Mouse (Mus musculus) limb, embryonic 12.5 days (tissue): Measurements from ENCODE around the gene Nectin2. TPM values are rescaled to one million over a fixed set of nuclear protein-coding genes. Genes with fewer than 3 reads are reported as not detected.

ENCODE experiments used
- ATAC-seq: fragments of 200-750 bp; cut with Nextera tagmentation; 2 replicates; pipeline ENCODE4 v1.8.0; 2017; ENCODE audit warnings: low read depth, moderate TSS enrichment; ENCODE audit not compliant: insufficient number of reproducible peaks, insufficient read depth, low FRiP score, low TSS enrichment
- H3K27ac ChIP-seq: fragments of 300-500 bp; sonication (generic); 2 replicates; pipeline ENCODE4 v1.5.1; 2016; ENCODE audit warnings: mild to moderate bottlenecking, moderate library complexity
- H3K27me3 ChIP-seq: fragments of 300-500 bp; sonication (generic); 2 replicates; pipeline ENCODE4 v1.6.1; 2016; ENCODE audit warnings: mild to moderate bottlenecking, moderate library complexity
- H3K36me3 ChIP-seq: fragments of 300-500 bp; sonication (generic); 2 replicates; pipeline ENCODE4 v1.6.1; 2016; ENCODE audit warnings: mild to moderate bottlenecking, moderate library complexity
- H3K4me1 ChIP-seq: fragments of 300-500 bp; sonication (generic); replicated peaks from 2 replicates; pipeline ENCODE4 v1.6.1; 2016
- H3K4me2 ChIP-seq: fragments of 300-500 bp; sonication (generic); 2 replicates; pipeline ENCODE4 v1.6.1; 2016; ENCODE audit warnings: mild to moderate bottlenecking, moderate library complexity
- H3K4me3 ChIP-seq: fragments of 300-500 bp; sonication (generic); replicated peaks from 2 replicates; pipeline ENCODE4 v1.5.1; 2016; ENCODE audit warnings: mild to moderate bottlenecking
- H3K9ac ChIP-seq: fragments of 300-500 bp; sonication (generic); replicated peaks from 2 replicates; pipeline ENCODE4 v1.6.1; 2016; ENCODE audit warnings: mild to moderate bottlenecking, moderate library complexity
- H3K9me3 ChIP-seq: fragments of 300-500 bp; sonication (generic); 2 replicates; pipeline ENCODE4 v1.6.1; 2016; ENCODE audit warnings: mild to moderate bottlenecking, moderate library complexity
- WGBS: fragments of 180-500 bp; shearing (Covaris S2); methylation state at CpG from one replicate; pipeline ENCODE4 v1.1.7; 2016; 5-methylcytosine and 5-hydroxymethylcytosine counted together
- polyA plus RNA-seq: library from polyadenylated mRNA; unstranded; fragments of >200 nt; fragmentation: Nextera tagmentation; extraction: Ambion mirVana; gene quantifications from 2 replicates; pipeline ENCODE4 v1.2.1, GENCODE M21; 2016

The Nectin2 gene
- polyA plus RNA-seq, 1 experiment from 2014 or later, result 65.0 TPM

DNA sequence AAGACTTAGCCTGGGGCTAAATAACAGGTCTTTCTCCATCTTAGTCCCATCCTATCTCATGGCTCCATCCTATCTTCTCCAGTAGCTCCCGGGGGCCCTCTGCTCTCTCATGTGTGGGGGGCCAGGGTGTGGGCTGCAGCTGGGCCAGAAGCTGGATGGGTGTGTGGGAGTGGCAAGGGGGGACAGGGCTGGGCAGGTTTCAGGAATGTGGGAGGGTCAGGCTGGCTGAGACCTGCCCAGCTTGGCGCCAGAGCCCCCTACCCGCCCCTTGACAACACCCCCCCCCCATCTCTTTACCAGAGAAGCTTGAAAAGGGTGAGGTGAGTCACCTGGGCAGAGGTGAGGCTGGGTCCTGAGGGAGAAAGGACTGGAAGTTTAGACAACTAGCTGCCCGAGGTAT is 18.7 kb upstream of the Nectin2 start:
- WGBS, result 20% methylated on average over 4 of the region's 4 CpGs
- peak overlapping the region; percentile 50 for H3K4me3 ChIP-seq
- H3K36me3 ChIP-seq, result peaks cover 10% of the 10 kb centered on the region; the same call in 1 of the 2 replicates
- H3K4me1 ChIP-seq, result peaks cover 32% of the 10 kb centered on the region
- peaks cover 36% of the 10 kb centered on the region for H3K27me3 ChIP-seq
- ATAC-seq, result no peak
- peak overlapping the region; percentile 71; the same call in 1 of the 2 replicates for H3K9ac ChIP-seq
- peak overlapping the region; percentile 82 for H3K4me2 ChIP-seq
- no peak overlapping the region; the same call in 1 of the 2 replicates for H3K27ac ChIP-seq
- no peaks in the 10 kb centered on the region for H3K9me3 ChIP-seq

DNA sequence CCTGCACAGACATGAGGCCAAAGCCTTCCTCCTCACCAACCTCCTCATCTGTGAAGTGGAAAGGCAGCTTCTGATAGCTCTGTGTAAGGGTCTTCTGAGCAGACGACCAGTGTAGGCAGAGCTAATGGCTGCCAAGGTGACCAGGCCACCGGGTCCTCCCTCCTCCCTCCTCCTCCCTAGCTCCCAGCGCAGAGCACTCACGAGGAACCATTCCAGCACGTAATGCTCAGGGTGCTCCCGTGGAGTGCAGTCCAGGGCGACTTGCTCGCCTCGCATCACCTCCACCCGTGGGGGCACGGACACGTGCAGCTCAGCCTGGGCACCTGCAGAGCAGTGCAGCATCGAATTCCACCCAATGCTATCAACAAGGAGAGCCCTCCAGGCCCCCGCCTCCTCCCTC is 18.0 kb upstream of the Nectin2 start:
- 76% methylated on average over 14 of the region's 14 CpGs for WGBS
- Histone ChIP-seq H3K27me3 (peaks cover 36% of the 10 kb centered on the region), H3K27ac (no peak overlapping the region), H3K4me1 (peaks cover 32% of the 10 kb centered on the region), H3K4me3 (no peak overlapping the region), H3K9me3 (no peaks in the 10 kb centered on the region), H3K9ac (no peak overlapping the region), H3K4me2 (peak overlapping the region; percentile 82), H3K36me3 (peaks cover 15% of the 10 kb centered on the region; the same call in 1 of the 2 replicates)
- ATAC-seq, result no peak

DNA sequence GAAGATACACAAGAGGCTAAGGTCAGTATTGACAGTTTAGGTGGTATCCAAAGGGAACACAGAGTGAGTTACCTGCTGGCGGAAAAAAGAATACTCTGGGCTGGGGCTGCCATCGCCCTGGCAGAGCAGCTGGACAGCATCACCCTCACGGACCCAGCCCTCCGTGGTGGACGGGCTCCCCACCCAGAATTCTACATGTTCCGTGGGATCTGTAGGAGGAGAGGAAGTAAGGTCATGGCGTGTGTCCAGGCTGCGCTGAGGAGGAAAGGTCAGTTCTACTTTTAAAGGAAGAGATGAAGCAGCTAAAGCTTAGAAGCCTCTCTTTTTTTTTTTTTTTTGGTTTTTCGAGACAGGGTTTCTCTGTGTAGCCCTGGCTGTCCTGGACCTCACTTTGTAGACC is 14.3 kb upstream of the Nectin2 start:
- H3K27ac ChIP-seq, result no peak overlapping the region
- H3K36me3 ChIP-seq, result peaks cover 15% of the 10 kb centered on the region; the same call in 1 of the 2 replicates
- peaks cover 14% of the 10 kb centered on the region for H3K27me3 ChIP-seq
- H3K4me2 ChIP-seq, result no peak overlapping the region
- peaks cover 12% of the 10 kb centered on the region for H3K4me1 ChIP-seq
- ATAC-seq, result no peak
- 88% methylated on average over 9 of the region's 9 CpGs for WGBS
- H3K9ac ChIP-seq, result no peak overlapping the region
- no peaks in the 10 kb centered on the region for H3K9me3 ChIP-seq
- no peak overlapping the region for H3K4me3 ChIP-seq

DNA sequence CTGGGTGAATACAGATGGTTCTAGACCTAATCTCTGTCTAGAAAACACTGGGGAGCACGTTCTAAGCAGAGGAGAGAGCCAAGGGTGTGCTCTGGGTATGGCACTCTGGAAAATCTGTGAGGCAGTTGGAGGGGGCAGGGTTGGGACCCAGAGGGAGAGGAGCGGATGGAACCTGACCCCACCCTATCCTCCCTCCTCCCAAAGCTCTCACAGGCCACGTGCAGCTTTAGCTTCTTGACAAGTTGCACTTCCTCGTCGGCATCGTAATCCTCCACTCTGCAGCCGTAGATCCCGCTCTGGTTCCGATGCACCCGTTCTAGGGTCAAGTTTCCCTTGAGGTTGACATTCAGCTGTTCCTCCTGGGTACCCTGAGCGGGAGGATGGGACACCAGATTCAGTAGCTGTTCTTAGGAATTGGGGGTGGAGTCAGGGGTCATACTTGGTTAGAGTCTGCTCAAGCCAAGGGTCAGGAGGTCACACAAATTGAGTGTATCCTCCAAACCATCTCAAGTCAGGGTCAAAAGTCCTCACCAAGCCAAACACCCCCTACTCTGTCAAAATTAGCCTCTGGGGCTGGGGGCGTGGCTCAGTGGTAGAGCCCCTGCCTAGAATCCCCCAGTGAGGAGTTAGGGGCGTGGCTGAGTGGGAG is 13.7 kb upstream of the Nectin2 start:
- Histone ChIP-seq H3K4me3 (no peak overlapping the region), H3K4me1 (peaks cover 5% of the 10 kb centered on the region), H3K9ac (no peak overlapping the region), H3K27ac (no peak overlapping the region), H3K36me3 (peaks cover 15% of the 10 kb centered on the region; the same call in 1 of the 2 replicates), H3K4me2 (no peak overlapping the region), H3K27me3 (peaks cover 8% of the 10 kb centered on the region), H3K9me3 (no peaks in the 10 kb centered on the region)
- no peak for ATAC-seq
- 84% methylated on average over 13 of the region's 13 CpGs for WGBS

DNA sequence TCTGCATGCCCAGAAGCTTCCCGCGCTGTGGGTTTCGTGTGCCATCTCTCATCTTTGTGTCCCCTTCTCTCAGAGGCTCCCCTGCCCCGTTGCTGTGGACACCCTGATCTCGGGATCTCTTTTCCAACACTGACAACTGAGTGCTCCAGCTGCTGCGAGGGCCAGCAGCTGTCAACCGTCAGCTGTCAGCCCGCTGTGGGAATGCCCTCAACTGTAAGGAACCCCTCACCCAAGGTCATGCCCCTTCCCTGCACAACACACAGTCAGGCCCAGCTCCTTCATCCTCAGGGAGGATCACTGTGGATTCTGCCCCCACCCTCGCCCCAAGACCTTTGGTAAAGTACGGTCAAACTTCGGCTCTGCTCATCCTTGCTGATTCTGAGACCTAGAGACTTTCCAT is 12.0 kb upstream of the Nectin2 start:
- no peaks in the 10 kb centered on the region for H3K9me3 ChIP-seq
- H3K36me3 ChIP-seq, result peaks cover 22% of the 10 kb centered on the region; the same call in 1 of the 2 replicates
- no peak overlapping the region for H3K4me3 ChIP-seq
- H3K27me3 ChIP-seq, result no peaks in the 10 kb centered on the region; the same call in 1 of the 2 replicates
- no peaks in the 10 kb centered on the region for H3K4me1 ChIP-seq
- no peak overlapping the region for H3K9ac ChIP-seq
- H3K27ac ChIP-seq, result no peak overlapping the region
- ATAC-seq, result no peak
- WGBS, result 79% methylated on average over 11 of the region's 11 CpGs
- no peak overlapping the region for H3K4me2 ChIP-seq

DNA sequence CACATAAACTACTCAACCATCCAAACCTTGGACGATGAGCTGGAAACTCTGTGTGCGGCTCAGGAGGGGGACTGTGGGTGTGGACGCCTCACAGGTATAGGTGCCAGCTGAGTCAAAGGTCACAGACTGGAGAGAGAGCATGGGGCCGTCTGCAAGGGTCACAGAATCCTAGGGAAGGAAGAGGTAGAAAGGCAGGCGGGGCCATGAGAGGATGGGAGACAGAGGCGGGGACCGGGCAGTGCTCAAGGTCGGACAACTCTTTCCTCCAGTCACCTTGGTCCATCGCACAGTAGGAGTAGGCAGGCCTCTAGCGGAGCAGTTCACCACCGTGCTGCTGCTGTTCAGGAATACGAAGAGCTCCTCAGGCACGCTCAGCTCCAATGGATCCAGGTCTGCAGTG is 9.7 kb upstream of the Nectin2 start:
- peaks cover 22% of the 10 kb centered on the region for H3K36me3 ChIP-seq

DNA sequence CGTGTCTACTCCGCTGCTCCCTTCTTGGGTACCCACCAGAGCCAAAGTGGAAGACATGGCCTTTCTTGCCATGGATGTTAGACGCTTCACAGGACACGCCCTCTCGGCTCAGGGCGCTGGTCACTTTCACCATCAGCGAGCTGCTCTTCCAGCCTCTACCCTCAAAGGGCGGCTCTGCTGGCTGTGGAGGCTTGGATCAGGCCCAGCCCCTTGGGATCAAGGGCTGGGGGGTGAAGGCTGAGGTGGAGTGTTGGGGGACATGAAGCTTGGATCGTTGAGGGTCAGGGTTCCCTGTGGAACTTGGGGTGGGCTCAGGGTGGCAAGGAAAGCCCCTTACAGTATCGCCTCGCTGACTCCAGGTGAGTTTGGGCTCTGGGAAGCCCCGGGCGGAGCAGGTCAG is 8.3 kb upstream of the Nectin2 start:
- ATAC-seq, result no peak
- WGBS, result 89% methylated on average over 13 of the region's 13 CpGs
- 0 out of 2 replicates have a peak, but pooled peaks cover 8% of the 10 kb centered on the region for H3K4me1 ChIP-seq
- H3K9ac ChIP-seq, result no peak overlapping the region
- H3K4me3 ChIP-seq, result no peak overlapping the region
- H3K4me2 ChIP-seq, result no peak overlapping the region
- H3K36me3 ChIP-seq, result peaks cover 12% of the 10 kb centered on the region
- H3K27ac ChIP-seq, result no peak overlapping the region
- H3K27me3 ChIP-seq, result no peaks in the 10 kb centered on the region
- H3K9me3 ChIP-seq, result no peaks in the 10 kb centered on the region

More for the DNA sequence above, 9.7 kb upstream of the Nectin2 start:
- Histone ChIP-seq H3K9me3 (no peaks in the 10 kb centered on the region), H3K4me2 (no peak overlapping the region), H3K9ac (no peak overlapping the region), H3K27ac (no peak overlapping the region), H3K4me1 (0 out of 2 replicates have a peak, but pooled peaks cover 8% of the 10 kb centered on the region), H3K27me3 (no peaks in the 10 kb centered on the region), H3K4me3 (no peak overlapping the region)
- no peak for ATAC-seq
- WGBS, result 89% methylated on average over 13 of the region's 13 CpGs

DNA sequence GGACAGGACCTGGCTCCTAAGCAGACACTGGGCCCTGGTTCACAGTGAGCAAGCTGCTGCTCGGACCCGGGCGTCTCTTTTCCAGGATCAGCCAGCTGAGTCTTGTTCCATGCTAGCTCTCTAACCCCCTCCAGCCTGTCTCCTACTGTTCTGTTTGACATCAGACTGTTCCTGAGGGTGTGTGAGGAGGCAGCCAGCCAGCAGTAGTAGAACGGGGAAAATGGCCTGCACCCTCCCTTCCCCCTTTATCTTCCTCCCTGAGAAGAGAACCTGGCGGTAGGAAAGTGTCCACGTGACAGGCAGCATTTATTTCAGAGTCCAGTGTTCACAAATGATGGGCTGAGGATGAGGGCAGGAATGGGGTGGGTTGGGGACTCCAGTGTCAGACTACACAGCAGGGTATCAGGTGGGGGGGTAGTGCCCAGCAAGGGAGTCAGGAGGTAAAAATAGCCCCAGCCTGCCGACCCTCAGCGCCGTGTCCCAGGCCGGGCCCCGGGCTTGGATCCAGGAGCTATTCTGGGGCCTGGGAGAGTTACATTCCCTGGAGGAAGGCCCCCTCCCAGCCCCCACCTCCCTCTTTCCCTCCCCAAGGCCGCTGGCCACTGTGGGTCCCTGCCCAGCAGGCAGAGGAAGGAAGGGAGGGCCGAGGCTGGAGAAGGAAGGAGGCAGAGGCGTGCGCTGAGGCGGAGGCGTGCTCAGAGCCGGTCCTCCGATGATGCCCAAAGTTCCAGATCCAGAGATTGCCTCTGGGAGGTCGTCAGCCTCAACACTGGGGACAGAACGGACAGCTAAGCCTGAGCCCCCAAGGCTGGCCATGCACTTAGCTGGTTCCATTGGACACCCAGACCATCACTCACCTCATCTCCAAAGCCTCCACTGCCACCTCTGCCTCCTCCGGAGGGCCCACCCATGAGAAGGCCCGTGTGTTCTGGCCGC is 5.8 kb upstream of the Nectin2 start:
- H3K27ac ChIP-seq, result no peak overlapping the region
- H3K36me3 ChIP-seq, result peaks cover 11% of the 10 kb centered on the region; the same call in 1 of the 2 replicates
- H3K4me3 ChIP-seq, result no peak overlapping the region
- H3K4me2 ChIP-seq, result no peak overlapping the region
- WGBS, result 76% methylated on average over 23 of the region's 24 CpGs
- no peaks in the 10 kb centered on the region for H3K27me3 ChIP-seq
- H3K9ac ChIP-seq, result 0 out of 2 replicates have a peak overlapping the region, but pooled peaks have one; percentile 23
- H3K9me3 ChIP-seq, result no peaks in the 10 kb centered on the region
- H3K4me1 ChIP-seq, result 0 out of 2 replicates have a peak, but pooled peaks cover 8% of the 10 kb centered on the region
- ATAC-seq, result no peak

DNA sequence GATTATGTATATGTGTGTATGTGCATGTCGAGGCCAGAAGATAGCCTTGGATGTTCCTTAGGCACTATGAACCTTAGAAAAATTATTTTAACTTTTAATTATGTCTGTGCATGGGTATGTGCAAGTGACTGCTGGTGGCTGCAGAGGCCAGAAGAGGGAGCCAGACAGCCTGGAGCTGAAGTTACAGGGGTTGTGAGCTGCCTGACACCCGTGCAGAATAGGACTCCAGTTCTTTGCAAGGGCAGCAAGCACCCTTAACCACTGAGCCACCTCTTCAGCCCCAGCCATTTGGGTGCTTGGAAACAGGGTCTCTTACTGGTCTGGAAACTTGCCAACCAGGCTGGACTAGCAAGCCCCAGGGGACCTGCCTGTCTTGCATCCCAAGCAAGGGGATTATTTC is 4.7 kb upstream of the Nectin2 start:
- no peak overlapping the region for H3K4me3 ChIP-seq
- peaks cover 11% of the 10 kb centered on the region; the same call in 1 of the 2 replicates for H3K36me3 ChIP-seq
- WGBS, result 93% methylated on average over 2 of the region's 2 CpGs
- no peaks in the 10 kb centered on the region for H3K9me3 ChIP-seq
- no peak overlapping the region for H3K4me2 ChIP-seq
- ATAC-seq, result no peak
- no peak overlapping the region for H3K27ac ChIP-seq
- no peak overlapping the region for H3K9ac ChIP-seq
- H3K27me3 ChIP-seq, result no peaks in the 10 kb centered on the region
- H3K4me1 ChIP-seq, result peaks cover 14% of the 10 kb centered on the region

DNA sequence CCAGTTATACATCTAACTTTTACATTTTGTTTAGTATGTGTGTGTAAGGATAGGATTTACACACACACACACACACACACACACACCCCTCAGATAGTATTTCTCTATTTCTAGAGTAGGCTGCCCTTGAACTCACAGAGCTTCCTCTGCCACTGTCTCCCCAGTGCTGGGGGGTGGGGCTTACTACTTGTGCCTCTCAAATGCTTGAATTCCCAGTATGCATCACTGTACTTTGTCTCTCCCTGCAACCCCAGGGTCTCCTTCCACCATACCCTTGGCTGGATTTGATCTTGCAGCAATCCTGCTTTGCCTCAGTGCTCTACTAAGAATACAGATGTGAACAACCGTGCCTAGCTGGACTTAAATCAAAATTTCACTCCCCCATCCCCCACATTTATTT is 3.8 kb upstream of the Nectin2 start:
- no peak overlapping the region for H3K4me3 ChIP-seq
- H3K4me1 ChIP-seq, result peaks cover 14% of the 10 kb centered on the region
- H3K4me2 ChIP-seq, result no peak overlapping the region
- ATAC-seq, result no peak
- no peak overlapping the region for H3K27ac ChIP-seq
- H3K27me3 ChIP-seq, result no peaks in the 10 kb centered on the region
- no peak overlapping the region for H3K9ac ChIP-seq
- 70% methylated on average over 1 of the region's 1 CpGs for WGBS
- no peaks in the 10 kb centered on the region for H3K9me3 ChIP-seq
- H3K36me3 ChIP-seq, result peaks cover 11% of the 10 kb centered on the region; the same call in 1 of the 2 replicates

DNA sequence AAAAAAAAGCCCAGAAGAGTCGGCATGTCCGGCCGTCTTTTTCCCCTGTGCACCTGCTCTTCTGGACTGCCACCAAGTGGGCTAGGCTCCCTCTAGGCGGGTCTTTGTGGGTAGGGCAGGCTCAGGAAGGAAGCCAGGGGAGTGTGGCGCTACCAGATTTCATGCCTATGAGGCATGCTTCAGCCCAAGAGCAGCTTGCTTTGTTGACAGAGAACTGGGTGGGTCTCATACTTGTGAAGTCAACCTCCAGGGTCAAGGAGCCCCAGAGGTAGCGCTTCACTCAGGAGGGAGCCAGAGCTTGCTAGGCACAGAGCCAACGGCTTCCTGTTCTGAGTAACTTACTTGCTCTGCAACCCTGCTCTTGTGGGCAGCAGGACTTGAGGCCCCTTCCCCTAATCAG is 3.3 kb upstream of the Nectin2 start:
- no peak overlapping the region for H3K27ac ChIP-seq
- peaks cover 14% of the 10 kb centered on the region for H3K4me1 ChIP-seq
- H3K4me3 ChIP-seq, result no peak overlapping the region
- no peaks in the 10 kb centered on the region for H3K27me3 ChIP-seq
- ATAC-seq, result no peak
- no peak overlapping the region for H3K4me2 ChIP-seq
- peaks cover 7% of the 10 kb centered on the region; the same call in 1 of the 2 replicates for H3K36me3 ChIP-seq
- 85% methylated on average over 7 of the region's 7 CpGs for WGBS
- no peaks in the 10 kb centered on the region for H3K9me3 ChIP-seq
- H3K9ac ChIP-seq, result no peak overlapping the region
